Mouse (Mus musculus) stomach, embryonic 15.5 days (tissue): ENCODE measurements at regions not wholly inside any gene's neighbourhood (a gene's known extent, or its start where the extent isn't known, plus 50 kb on each side); places are given as distances from the start of the nearest gene placed in this dataset.

Source experiments
- ATAC-seq: fragments of 200-750 bp; cut with Nextera tagmentation; 2 replicates; pipeline ENCODE4 v1.8.0; 2017; ENCODE audit warnings: low read depth, moderate number of reproducible peaks, moderate TSS enrichment; ENCODE audit not compliant: insufficient read depth, low FRiP score
- H3K27ac ChIP-seq: fragments of 300-500 bp; sonication (generic); 2 replicates; pipeline ENCODE4 v1.5.1; 2015; ENCODE audit warnings: mild to moderate bottlenecking, inconsistent platforms
- H3K27me3 ChIP-seq: fragments of 300-500 bp; sonication (generic); replicated peaks from 2 replicates; pipeline ENCODE4 v1.6.1; 2015; ENCODE audit warnings: inconsistent platforms
- H3K36me3 ChIP-seq: fragments of 300-500 bp; sonication (generic); 2 replicates; pipeline ENCODE4 v1.6.1; 2015; ENCODE audit warnings: inconsistent platforms
- H3K4me1 ChIP-seq: fragments of 300-500 bp; sonication (generic); 2 replicates; pipeline ENCODE4 v1.6.1; 2015; ENCODE audit warnings: inconsistent platforms
- H3K4me2 ChIP-seq: fragments of 300-500 bp; sonication (generic); 2 replicates; pipeline ENCODE4 v1.6.1; 2015; ENCODE audit warnings: mild to moderate bottlenecking, inconsistent platforms
- H3K4me3 ChIP-seq: fragments of 300-500 bp; sonication (generic); replicated peaks from 2 replicates; pipeline ENCODE4 v1.5.1; 2015; ENCODE audit warnings: inconsistent platforms
- H3K9ac ChIP-seq: fragments of 300-500 bp; sonication (generic); 2 replicates; pipeline ENCODE4 v1.6.1; 2015; ENCODE audit warnings: inconsistent platforms
- H3K9me3 ChIP-seq: fragments of 300-500 bp; sonication (generic); 2 replicates; pipeline ENCODE4 v1.6.1; 2016; ENCODE audit warnings: inconsistent platforms
- WGBS: fragments of 180-500 bp; shearing (Covaris S2); methylation state at CpG from one replicate; pipeline ENCODE4 v1.1.7; 2015; 5-methylcytosine and 5-hydroxymethylcytosine counted together

DNA sequence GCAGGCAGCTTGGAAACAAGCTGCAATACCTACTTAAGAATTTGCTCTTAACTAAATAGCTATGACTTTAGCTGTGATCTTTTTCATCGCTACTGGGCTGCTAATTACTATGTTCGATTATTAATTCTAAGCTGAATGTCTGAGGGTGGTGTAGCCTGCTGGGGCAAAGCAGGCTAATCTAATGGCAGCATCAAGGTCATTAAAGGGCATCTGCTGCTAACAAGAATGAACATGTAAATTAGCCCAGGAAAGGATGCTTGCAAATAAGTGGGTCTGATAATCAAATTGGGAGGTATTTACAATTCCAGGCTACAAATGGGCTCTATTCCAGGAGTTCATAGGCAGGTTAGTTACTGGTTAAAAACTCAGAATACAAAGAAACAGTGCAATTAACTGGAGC, 327.5 kb upstream of the Gcfc2 start:
- H3K36me3 ChIP-seq = no peaks in the 10 kb centered on the region
- H3K27me3 ChIP-seq = no peaks in the 10 kb centered on the region
- no peak overlapping the region for H3K27ac ChIP-seq
- H3K4me2 ChIP-seq = no peak overlapping the region
- 86% methylated on average over 2 of the region's 2 CpGs for WGBS
- ATAC-seq = no peak
- H3K9me3 ChIP-seq = no peaks in the 10 kb centered on the region
- H3K4me1 ChIP-seq = no peaks in the 10 kb centered on the region
- H3K9ac ChIP-seq = no peak overlapping the region
- no peak overlapping the region for H3K4me3 ChIP-seq

DNA sequence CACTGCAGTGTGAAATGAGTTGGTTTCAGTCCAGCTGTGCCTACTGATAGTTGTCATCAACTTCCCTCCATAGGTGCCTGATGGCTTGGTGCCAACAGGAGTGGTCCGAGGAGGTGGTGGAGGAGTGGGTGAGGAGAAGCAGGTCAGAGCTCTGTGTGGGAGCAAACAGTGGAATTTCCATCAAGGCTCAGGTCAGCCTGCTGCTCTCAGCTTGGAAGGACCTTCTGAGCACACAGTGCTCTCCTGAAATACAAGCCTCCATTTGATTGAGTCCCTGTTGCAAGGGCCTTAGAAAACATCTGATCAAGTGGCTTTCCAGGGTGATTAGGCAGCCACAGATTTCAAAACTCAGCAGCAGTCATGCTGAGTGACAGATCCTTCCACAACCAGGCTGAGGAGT, 314.8 kb upstream of the Gcfc2 start:
- Histone ChIP-seq H3K36me3 (no peaks in the 10 kb centered on the region), H3K9me3 (no peaks in the 10 kb centered on the region), H3K9ac (no peak overlapping the region), H3K27me3 (no peaks in the 10 kb centered on the region), H3K4me3 (no peak overlapping the region), H3K4me1 (no peaks in the 10 kb centered on the region), H3K27ac (no peak overlapping the region), H3K4me2 (no peak overlapping the region)
- ATAC-seq = no peak
- WGBS = 53% methylated on average over 1 of the region's 1 CpGs

DNA sequence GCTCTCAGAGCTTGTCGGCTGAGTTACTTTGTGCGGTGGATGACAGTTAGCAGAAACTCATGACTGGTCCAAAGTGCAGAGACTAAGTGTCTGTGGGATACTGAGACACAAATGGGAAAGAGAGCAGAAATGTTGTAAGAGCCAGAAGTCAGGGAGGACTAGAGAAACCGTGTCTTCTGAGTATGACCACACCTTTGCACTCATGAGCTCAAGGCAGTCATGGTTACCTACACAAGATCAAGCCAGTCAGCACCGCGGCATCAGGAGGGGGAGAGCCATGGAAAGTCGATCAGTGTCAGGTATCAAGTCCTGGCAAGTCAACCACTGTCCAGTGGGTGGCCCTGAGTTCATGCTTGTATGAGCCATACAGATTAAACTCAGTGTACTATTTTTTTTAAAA, 311.5 kb upstream of the Gcfc2 start:
- H3K27ac ChIP-seq = no peak overlapping the region
- no peaks in the 10 kb centered on the region for H3K4me1 ChIP-seq
- H3K4me3 ChIP-seq = no peak overlapping the region
- H3K9me3 ChIP-seq = no peaks in the 10 kb centered on the region
- ATAC-seq = no peak
- H3K4me2 ChIP-seq = no peak overlapping the region
- no peak overlapping the region for H3K9ac ChIP-seq
- 88% methylated on average over 6 of the region's 6 CpGs for WGBS
- no peaks in the 10 kb centered on the region for H3K27me3 ChIP-seq
- H3K36me3 ChIP-seq = no peaks in the 10 kb centered on the region

DNA sequence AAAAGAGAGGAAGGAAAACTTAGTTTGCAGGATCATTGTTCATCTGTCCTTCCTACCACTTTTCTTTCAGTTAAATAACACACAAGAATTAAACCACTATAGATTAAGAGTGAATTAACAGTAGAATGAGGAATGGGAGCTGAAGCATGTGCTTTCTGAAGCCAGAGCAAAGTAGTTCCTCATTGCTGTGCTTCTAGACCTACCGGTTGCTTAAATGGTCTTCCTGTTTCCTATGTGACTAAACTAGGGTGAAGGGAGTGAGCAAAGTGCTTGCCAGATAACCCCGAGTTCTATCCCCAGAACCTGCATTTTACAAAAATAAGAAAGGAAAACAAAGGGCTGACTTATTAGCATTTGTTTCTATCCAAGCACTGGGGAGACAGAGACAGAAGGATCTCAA, 305.5 kb upstream of the Gcfc2 start:
- Histone ChIP-seq H3K36me3 (no peaks in the 10 kb centered on the region), H3K27me3 (no peaks in the 10 kb centered on the region), H3K27ac (no peak overlapping the region), H3K9me3 (no peaks in the 10 kb centered on the region), H3K4me3 (no peak overlapping the region), H3K9ac (no peak overlapping the region), H3K4me2 (no peak overlapping the region), H3K4me1 (no peaks in the 10 kb centered on the region)
- WGBS = 74% methylated on average over 2 of the region's 2 CpGs
- ATAC-seq = no peak

DNA sequence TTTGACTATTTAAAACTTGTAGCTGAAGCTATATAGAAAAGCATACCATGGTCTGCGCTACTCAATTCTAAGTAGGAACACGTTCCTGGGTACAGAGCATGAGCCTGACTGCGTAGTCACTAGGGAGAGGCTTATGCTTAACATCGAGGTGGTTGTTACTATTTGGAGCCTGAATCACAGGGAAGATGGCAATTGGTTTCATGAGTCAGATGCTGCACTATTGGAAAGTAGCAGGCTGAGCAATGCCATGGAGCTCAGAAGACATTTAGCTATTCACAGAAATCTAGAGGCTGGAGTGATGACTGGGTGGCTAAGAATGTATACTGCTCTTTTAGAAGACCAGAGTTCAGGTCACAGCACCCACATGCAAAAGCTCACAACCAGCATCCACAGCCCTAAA, 302.4 kb upstream of the Gcfc2 start:
- Histone ChIP-seq H3K4me1 (no peaks in the 10 kb centered on the region), H3K27me3 (no peaks in the 10 kb centered on the region), H3K4me3 (no peak overlapping the region), H3K27ac (no peak overlapping the region), H3K9me3 (no peaks in the 10 kb centered on the region), H3K36me3 (no peaks in the 10 kb centered on the region), H3K4me2 (no peak overlapping the region), H3K9ac (no peak overlapping the region)
- ATAC-seq = no peak
- WGBS = 93% methylated on average over 4 of the region's 4 CpGs

- Histone ChIP-seq H3K9ac (no peak overlapping the region), H3K4me2 (no peak overlapping the region), H3K4me1 (no peaks in the 10 kb centered on the region), H3K36me3 (no peaks in the 10 kb centered on the region), H3K27ac (no peak overlapping the region), H3K27me3 (no peaks in the 10 kb centered on the region), H3K9me3 (no peaks in the 10 kb centered on the region), H3K4me3 (no peak overlapping the region)
- WGBS = 72% methylated on average over 5 of the region's 5 CpGs
- ATAC-seq = no peak
Observed at GRCm38 (mm10) chr6:81622714-81623113, 300.8 kb upstream of the Gcfc2 start.

DNA sequence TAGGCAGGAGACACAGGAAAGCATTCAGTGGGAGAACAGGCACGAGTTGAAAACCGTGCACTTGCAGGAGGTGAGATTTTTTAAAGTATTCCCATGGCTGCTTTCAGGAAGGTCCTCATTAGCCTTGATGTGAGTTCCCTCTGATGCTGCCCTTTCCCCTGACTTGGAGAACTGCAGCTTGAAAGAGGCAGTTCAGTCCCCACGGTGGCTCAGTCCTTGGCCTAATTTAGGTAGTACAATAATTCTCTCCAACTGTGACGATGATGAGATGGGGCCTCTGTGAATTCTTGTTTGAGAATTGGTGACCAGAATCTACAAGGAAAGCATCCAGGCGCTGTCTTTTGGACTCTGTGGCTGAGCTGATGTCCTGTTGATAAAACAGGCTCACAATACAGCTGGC, 298.5 kb upstream of the Gcfc2 start:
- H3K36me3 ChIP-seq = no peaks in the 10 kb centered on the region
- no peak overlapping the region for H3K4me2 ChIP-seq
- no peak overlapping the region for H3K27ac ChIP-seq
- no peaks in the 10 kb centered on the region for H3K27me3 ChIP-seq
- no peak for ATAC-seq
- no peaks in the 10 kb centered on the region for H3K4me1 ChIP-seq
- 74% methylated on average over 5 of the region's 5 CpGs for WGBS
- no peaks in the 10 kb centered on the region for H3K9me3 ChIP-seq
- H3K9ac ChIP-seq = no peak overlapping the region
- no peak overlapping the region for H3K4me3 ChIP-seq

- no peak overlapping the region for H3K27ac ChIP-seq
- H3K27me3 ChIP-seq = no peaks in the 10 kb centered on the region
- H3K36me3 ChIP-seq = no peaks in the 10 kb centered on the region
- no peak overlapping the region for H3K9ac ChIP-seq
- H3K9me3 ChIP-seq = no peaks in the 10 kb centered on the region
- ATAC-seq = no peak
- H3K4me3 ChIP-seq = no peak overlapping the region
- 48% methylated on average over 3 of the region's 3 CpGs for WGBS
- no peak overlapping the region for H3K4me2 ChIP-seq
- no peaks in the 10 kb centered on the region for H3K4me1 ChIP-seq
Observed at GRCm38 (mm10) chr6:81633586-81633985, 289.9 kb upstream of the Gcfc2 start.

- WGBS = 73% methylated on average over 3 of the region's 3 CpGs
- no peaks in the 10 kb centered on the region for H3K36me3 ChIP-seq
- no peaks in the 10 kb centered on the region for H3K9me3 ChIP-seq
- H3K4me3 ChIP-seq = no peak overlapping the region
- H3K9ac ChIP-seq = no peak overlapping the region
- no peaks in the 10 kb centered on the region for H3K27me3 ChIP-seq
- no peak overlapping the region for H3K27ac ChIP-seq
- H3K4me2 ChIP-seq = no peak overlapping the region
- no peaks in the 10 kb centered on the region for H3K4me1 ChIP-seq
- ATAC-seq = no peak
Observed at GRCm38 (mm10) chr6:81647615-81648375, 275.7 kb upstream of the Gcfc2 start.

GRCm38 (mm10) chr6:81651856-81652255, 271.6 kb upstream of the Gcfc2 start:
- Histone ChIP-seq H3K9ac (no peak overlapping the region), H3K27ac (no peak overlapping the region), H3K27me3 (no peaks in the 10 kb centered on the region), H3K4me2 (no peak overlapping the region), H3K9me3 (no peaks in the 10 kb centered on the region), H3K36me3 (no peaks in the 10 kb centered on the region), H3K4me1 (no peaks in the 10 kb centered on the region), H3K4me3 (no peak overlapping the region)
- no peak for ATAC-seq
- WGBS = 60% methylated on average over 2 of the region's 2 CpGs

DNA sequence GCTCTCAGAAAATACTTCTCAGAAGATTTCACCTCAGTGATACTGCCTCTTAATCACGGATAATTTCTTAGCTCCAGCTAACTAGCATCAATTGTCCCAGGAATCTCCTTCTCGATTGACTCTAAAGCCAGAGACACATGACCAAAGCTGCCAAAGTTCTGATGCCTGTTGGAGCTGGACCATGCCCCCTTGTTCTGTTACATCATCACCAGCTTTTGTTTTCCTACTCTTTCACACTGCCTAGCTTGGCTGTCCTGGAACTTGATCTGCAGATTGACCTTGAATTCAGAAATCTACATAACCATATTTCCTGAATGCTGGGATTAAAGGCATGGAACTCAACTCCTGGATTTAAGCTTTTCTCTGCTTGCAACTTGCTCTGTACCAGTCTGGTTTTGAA, 268.3 kb upstream of the Gcfc2 start:
- H3K4me2 ChIP-seq = no peak overlapping the region
- no peaks in the 10 kb centered on the region for H3K36me3 ChIP-seq
- no peak overlapping the region for H3K4me3 ChIP-seq
- no peak for ATAC-seq
- H3K9me3 ChIP-seq = no peaks in the 10 kb centered on the region
- no peaks in the 10 kb centered on the region for H3K27me3 ChIP-seq
- no peak overlapping the region for H3K27ac ChIP-seq
- no peaks in the 10 kb centered on the region for H3K4me1 ChIP-seq
- no peak overlapping the region for H3K9ac ChIP-seq
- WGBS = 80% methylated on average over 2 of the region's 2 CpGs

- no peak for ATAC-seq
- Histone ChIP-seq H3K4me1 (no peaks in the 10 kb centered on the region), H3K9ac (no peak overlapping the region), H3K4me2 (no peak overlapping the region), H3K36me3 (no peaks in the 10 kb centered on the region), H3K9me3 (no peaks in the 10 kb centered on the region), H3K4me3 (no peak overlapping the region), H3K27me3 (no peaks in the 10 kb centered on the region), H3K27ac (no peak overlapping the region)
- WGBS = 71% methylated on average over 17 of the region's 17 CpGs
Observed at GRCm38 (mm10) chr6:81660478-81661395, 262.7 kb upstream of the Gcfc2 start.
